Mouse (Mus musculus) testis, adult 2 months (tissue): Measurements from ENCODE around the gene Mal.

ENCODE experiments used
- CTCF ChIP-seq: fragments of 200-500 bp; IDR thresholded peaks from 2 replicates; pipeline ENCODE4 v1.5.1; 2012; ENCODE audit warnings: low read depth, mild to moderate bottlenecking, inconsistent platforms, low read length, moderate library complexity; ENCODE audit not compliant: control insufficient read depth, insufficient read depth, insufficient replicate concordance
- POLR2A ChIP-seq: fragments of 200-500 bp; IDR thresholded peaks from 2 replicates; pipeline ENCODE4 v1.6.1; 2012; ENCODE audit warnings: low read depth, mild to moderate bottlenecking, inconsistent platforms, low read length, moderate library complexity; ENCODE audit not compliant: control insufficient read depth

GRCm38 (mm10) chr2:127627990-127628570 lies 28.4 kb downstream of the Mal start:
- TF ChIP-seq POLR2A (no peak), CTCF (no peak)
